Mouse (Mus musculus): ENCODE data around the gene Pknox1. TPM values are rescaled to one million over a fixed set of nuclear protein-coding genes. Genes with fewer than 3 reads are reported as not detected.
A peak's percentile ranks its signal among the peaks of the same experiment; 100 is the strongest.

The Pknox1 gene
- polyA plus RNA-seq, 1 experiment from 2014 or later = 22.7 TPM

DNA sequence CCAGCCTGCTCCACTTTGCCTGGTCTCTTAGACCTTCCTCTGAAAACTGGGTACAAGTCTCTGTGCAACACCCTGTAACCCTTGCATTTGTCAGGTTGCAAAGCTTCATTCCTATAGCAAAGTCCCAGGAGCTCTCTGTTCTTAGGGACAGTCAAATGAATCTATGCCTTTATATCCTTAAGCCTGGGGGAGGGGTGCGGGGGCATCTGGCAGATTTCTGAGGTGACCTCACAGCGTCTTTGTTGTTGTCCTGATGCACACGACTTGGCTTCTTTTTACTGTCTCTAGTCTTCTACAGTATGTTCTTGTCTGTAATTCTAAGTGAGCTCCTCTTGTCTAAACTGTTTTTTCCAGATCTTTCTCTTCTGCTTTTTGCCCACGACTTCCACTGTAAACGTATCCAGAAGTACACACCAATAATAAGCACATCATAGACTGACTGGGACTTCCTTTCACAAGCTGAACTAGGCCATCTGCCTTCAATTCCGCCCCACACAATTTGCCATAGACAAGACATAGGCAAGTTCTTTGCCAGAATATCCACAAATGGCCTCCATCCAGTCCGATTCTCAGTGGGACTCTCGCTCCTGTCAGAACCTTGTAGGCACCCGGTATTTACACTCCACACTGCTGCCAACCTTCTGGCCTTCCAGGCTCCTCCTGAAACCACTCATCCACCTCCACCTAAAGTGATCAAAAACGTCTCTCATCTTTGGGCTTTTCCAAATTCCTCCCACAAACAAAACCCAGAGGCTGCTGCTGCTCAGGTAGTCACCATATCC, 12.1 kb downstream of the Pknox1 start:
- peaks cover 11% of the 10 kb centered on the region for H3K4me1 ChIP-seq (ENCODE audit: control insufficient read depth, insufficient read depth, low read length)
- ATAC-seq (ENCODE audit: low FRiP score) (no peak), DNase-seq (ENCODE audit: low spot score, missing footprints) (no peak)
- H3K27ac ChIP-seq (ENCODE audit: low read depth, low read length) = no peak overlapping the region
- H3K27me3 ChIP-seq (ENCODE audit: control insufficient read depth, insufficient read depth, low read length) = no peaks in the 10 kb centered on the region
- H3K4me3 ChIP-seq (ENCODE audit: low read depth, low read length) = no peak overlapping the region
- WGBS = 86% methylated on average over 10 of the region's 10 CpGs
- H3K9me3 ChIP-seq (ENCODE audit: control insufficient read depth, low read length) = no peaks in the 10 kb centered on the region
- no peak overlapping the region for H3K9ac ChIP-seq (ENCODE audit: low read length)
- no peak overlapping the region for H3K4me2 ChIP-seq
- H3K36me3 ChIP-seq (ENCODE audit: control insufficient read depth, insufficient read depth, low read length) = no peaks in the 10 kb centered on the region

DNA sequence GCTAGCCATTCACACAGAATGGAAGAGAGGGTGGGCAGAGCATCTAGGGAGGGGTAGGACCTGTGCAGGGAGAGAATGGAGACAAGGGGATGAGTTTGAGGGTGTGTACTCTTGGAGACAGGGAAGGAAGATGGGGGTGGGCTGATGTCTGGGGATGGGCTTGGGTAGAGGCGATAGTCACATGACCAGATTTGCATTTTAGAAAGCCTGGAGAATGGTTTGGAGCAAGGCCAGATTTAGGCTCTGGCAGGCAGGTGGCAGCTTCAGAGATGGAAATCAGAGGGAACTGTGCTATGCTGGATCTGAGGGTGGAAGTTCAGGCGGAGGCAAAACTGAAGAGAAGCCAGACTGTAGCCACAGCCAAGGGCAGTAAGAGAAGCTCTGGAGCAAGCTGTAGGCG, 15.8 kb downstream of the Pknox1 start:
- WGBS = 54% methylated on average over 3 of the region's 3 CpGs
- Histone ChIP-seq H3K27me3 (ENCODE audit: control insufficient read depth, insufficient read depth, low read length) (no peaks in the 10 kb centered on the region), H3K9ac (ENCODE audit: low read length) (no peak overlapping the region), H3K36me3 (ENCODE audit: control insufficient read depth, insufficient read depth, low read length) (no peaks in the 10 kb centered on the region), H3K4me2 (no peak overlapping the region), H3K9me3 (ENCODE audit: control insufficient read depth, low read length) (no peaks in the 10 kb centered on the region), H3K27ac (ENCODE audit: low read depth, low read length) (no peak overlapping the region), H3K4me3 (ENCODE audit: low read depth, low read length) (no peak overlapping the region), H3K4me1 (ENCODE audit: control insufficient read depth, insufficient read depth, low read length) (peaks cover 11% of the 10 kb centered on the region)
- ATAC-seq (ENCODE audit: low FRiP score) (peak; percentile 40; the same call in 1 of the 2 replicates), DNase-seq (ENCODE audit: low spot score, missing footprints) (no peak)

DNA sequence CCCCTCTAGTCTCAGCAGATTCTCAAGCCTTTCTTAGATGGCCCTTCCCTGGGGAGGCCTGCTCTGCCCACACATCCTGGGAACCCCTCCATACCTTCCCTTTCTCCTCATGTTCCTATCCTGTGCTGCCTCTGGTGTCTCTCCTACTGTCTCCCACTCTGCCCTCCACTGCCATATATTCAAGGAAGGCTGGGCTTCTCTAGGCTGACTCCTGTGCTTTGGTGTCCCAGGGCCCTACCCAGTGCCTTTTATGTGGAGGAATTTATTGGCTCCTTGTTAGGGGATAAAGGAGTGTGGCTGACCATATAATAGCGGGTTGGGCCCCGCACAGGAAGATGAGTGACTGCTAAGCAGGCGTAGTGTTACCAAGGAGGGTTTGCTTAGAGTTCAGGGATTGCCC, 18.7 kb downstream of the Pknox1 start:
- Histone ChIP-seq H3K4me3 (ENCODE audit: low read depth, low read length) (no peak overlapping the region), H3K4me2 (no peak overlapping the region), H3K9me3 (ENCODE audit: control insufficient read depth, low read length) (no peaks in the 10 kb centered on the region), H3K36me3 (ENCODE audit: control insufficient read depth, insufficient read depth, low read length) (no peaks in the 10 kb centered on the region), H3K9ac (ENCODE audit: low read length) (no peak overlapping the region), H3K4me1 (ENCODE audit: control insufficient read depth, insufficient read depth, low read length) (peaks cover 11% of the 10 kb centered on the region), H3K27ac (ENCODE audit: low read depth, low read length) (no peak overlapping the region), H3K27me3 (ENCODE audit: control insufficient read depth, insufficient read depth, low read length) (no peaks in the 10 kb centered on the region)
- WGBS = 75% methylated on average over 3 of the region's 3 CpGs
- DNase-seq (ENCODE audit: low spot score, missing footprints) (no peak), ATAC-seq (ENCODE audit: low FRiP score) (no peak)

DNA sequence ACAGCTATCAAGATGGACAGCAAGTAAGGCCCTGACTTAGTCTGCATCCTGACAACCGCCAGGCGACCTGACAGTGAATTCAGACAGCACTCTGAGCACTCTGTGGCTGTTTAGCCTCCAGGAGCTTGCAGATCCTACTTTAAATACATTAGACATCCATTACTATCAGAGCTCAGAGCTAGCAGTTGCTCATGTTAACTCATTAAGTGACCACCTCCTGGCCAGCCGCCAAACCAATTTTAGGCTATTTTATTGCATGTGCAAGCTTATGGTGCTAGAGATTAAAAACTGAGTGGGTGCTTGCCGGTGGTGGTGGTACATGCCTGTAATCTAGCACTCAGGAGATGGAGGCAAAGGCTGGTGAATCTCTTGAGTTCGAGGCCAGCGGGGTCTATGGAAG, 19.2 kb downstream of the Pknox1 start:
- DNase-seq (ENCODE audit: low spot score, missing footprints) (no peak), ATAC-seq (ENCODE audit: low FRiP score) (no peak)
- WGBS = 91% methylated on average over 6 of the region's 6 CpGs
- H3K4me1 ChIP-seq (ENCODE audit: control insufficient read depth, insufficient read depth, low read length) = peaks cover 11% of the 10 kb centered on the region
- no peak overlapping the region for H3K27ac ChIP-seq (ENCODE audit: low read depth, low read length)
- H3K27me3 ChIP-seq (ENCODE audit: control insufficient read depth, insufficient read depth, low read length) = no peaks in the 10 kb centered on the region
- H3K9ac ChIP-seq (ENCODE audit: low read length) = no peak overlapping the region
- H3K36me3 ChIP-seq (ENCODE audit: control insufficient read depth, insufficient read depth, low read length) = no peaks in the 10 kb centered on the region
- no peaks in the 10 kb centered on the region for H3K9me3 ChIP-seq (ENCODE audit: control insufficient read depth, low read length)
- no peak overlapping the region for H3K4me3 ChIP-seq (ENCODE audit: low read depth, low read length)
- no peak overlapping the region for H3K4me2 ChIP-seq

DNA sequence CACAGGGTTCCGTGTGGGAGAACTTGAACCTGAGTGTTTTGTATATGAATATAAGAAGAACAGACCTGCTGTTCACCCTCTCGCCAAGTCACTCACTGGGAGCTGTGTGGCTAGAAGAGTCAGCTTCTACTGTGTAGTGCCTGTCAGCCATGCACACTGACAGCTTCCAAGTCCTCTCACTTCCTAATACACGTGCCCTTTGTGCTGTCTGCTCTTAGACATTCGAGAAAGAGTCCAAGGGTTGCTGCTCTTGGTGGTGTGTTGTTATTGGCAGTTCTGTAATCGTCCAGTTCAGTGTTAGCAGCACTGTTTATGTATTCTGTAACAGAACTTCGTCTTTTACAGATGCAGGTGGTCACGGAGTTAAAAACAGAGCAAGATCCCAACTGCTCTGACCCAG, 23.6 kb downstream of the Pknox1 start:
- Histone ChIP-seq H3K9me3 (ENCODE audit: control insufficient read depth, low read length) (no peaks in the 10 kb centered on the region), H3K4me2 (no peak overlapping the region), H3K9ac (ENCODE audit: low read length) (no peak overlapping the region), H3K27me3 (ENCODE audit: control insufficient read depth, insufficient read depth, low read length) (no peaks in the 10 kb centered on the region), H3K36me3 (ENCODE audit: control insufficient read depth, insufficient read depth, low read length) (peaks cover 3% of the 10 kb centered on the region; the same call in 1 of the 2 replicates), H3K4me3 (ENCODE audit: low read depth, low read length) (no peak overlapping the region), H3K27ac (ENCODE audit: low read depth, low read length) (no peak overlapping the region), H3K4me1 (ENCODE audit: control insufficient read depth, insufficient read depth, low read length) (no peaks in the 10 kb centered on the region)
- DNase-seq (ENCODE audit: low spot score, missing footprints) = no peak
- ATAC-seq (ENCODE audit: low FRiP score) = no peak
- 83% methylated on average over 7 of the region's 7 CpGs for WGBS

DNA sequence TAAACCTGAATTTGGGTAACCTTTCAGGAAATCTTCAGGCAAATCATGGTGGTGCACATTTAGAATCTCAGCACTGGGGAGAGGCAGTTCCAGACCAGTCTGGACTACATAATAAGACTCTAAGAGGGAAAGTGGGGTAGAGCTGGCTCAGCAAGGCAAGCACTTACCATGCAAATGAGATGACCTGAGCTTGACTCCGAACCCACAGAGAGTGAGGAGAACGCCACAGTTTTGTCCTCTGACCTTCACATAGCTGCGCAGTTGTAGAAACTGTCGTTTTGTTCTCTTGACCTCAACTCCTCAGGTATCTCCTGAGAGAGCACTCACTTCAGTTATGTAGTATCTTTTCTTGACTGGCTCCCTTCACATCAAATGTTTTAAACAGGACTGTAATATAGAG, 24.2 kb downstream of the Pknox1 start:
- WGBS = 93% methylated on average over 4 of the region's 4 CpGs
- Histone ChIP-seq H3K27ac (ENCODE audit: low read depth, low read length) (no peak overlapping the region), H3K4me2 (no peak overlapping the region), H3K9ac (ENCODE audit: low read length) (no peak overlapping the region), H3K36me3 (ENCODE audit: control insufficient read depth, insufficient read depth, low read length) (peaks cover 3% of the 10 kb centered on the region; the same call in 1 of the 2 replicates), H3K4me1 (ENCODE audit: control insufficient read depth, insufficient read depth, low read length) (no peaks in the 10 kb centered on the region), H3K9me3 (ENCODE audit: control insufficient read depth, low read length) (no peaks in the 10 kb centered on the region), H3K27me3 (ENCODE audit: control insufficient read depth, insufficient read depth, low read length) (no peaks in the 10 kb centered on the region), H3K4me3 (ENCODE audit: low read depth, low read length) (no peak overlapping the region)
- no peak for ATAC-seq (ENCODE audit: low FRiP score)
- no peak for DNase-seq (ENCODE audit: low spot score, missing footprints)

DNA sequence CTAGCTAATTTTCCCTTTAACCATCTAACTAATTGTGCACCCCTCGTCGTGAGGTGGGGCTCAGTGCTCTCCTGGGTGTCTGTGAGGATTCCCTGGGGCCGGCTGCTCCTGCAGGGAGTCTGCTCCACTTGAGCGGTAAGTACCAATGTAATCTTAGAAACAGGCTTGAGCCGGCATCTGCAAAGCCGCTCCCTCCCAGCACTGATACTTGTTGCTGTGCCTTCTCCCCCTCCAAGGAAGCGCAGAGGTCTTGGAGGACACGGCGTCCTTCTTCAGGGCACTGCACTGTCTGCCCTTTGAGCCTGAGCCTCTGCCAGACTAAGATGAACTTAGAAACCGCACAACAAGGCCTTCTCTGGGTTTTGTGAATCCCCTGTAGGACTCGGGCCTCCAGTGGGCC, 26.3 kb downstream of the Pknox1 start:
- H3K9me3 ChIP-seq (ENCODE audit: control insufficient read depth, low read length) = no peaks in the 10 kb centered on the region
- H3K27ac ChIP-seq (ENCODE audit: low read depth, low read length) = no peak overlapping the region
- 81% methylated on average over 11 of the region's 11 CpGs for WGBS
- ATAC-seq (ENCODE audit: low FRiP score) (no peak), DNase-seq (ENCODE audit: low spot score, missing footprints) (no peak)
- no peak overlapping the region for H3K9ac ChIP-seq (ENCODE audit: low read length)
- H3K27me3 ChIP-seq (ENCODE audit: control insufficient read depth, insufficient read depth, low read length) = no peaks in the 10 kb centered on the region
- peaks cover 3% of the 10 kb centered on the region; the same call in 1 of the 2 replicates for H3K36me3 ChIP-seq (ENCODE audit: control insufficient read depth, insufficient read depth, low read length)
- no peak overlapping the region for H3K4me2 ChIP-seq
- no peaks in the 10 kb centered on the region for H3K4me1 ChIP-seq (ENCODE audit: control insufficient read depth, insufficient read depth, low read length)
- H3K4me3 ChIP-seq (ENCODE audit: low read depth, low read length) = no peak overlapping the region

DNA sequence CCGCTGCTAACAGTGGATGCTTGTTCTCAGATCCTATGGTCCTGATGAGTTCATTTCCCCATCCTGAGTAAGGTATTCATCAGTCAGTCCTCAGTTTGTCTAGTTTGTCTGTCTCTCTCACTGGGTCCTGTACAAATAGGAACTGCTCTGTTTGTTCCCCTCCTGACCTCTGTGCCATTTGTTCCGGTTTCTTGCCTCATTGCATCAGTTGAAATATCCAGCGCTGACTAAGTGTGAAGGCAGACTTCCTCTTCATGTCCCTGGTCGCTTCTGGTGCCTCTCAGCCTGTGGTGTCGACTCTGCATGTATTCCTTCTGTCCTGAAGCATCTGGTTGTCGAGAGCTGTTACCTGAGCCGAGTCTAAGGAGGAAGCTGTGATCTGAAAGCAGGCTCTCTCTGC, 30.1 kb downstream of the Pknox1 start:
- Histone ChIP-seq H3K4me2 (no peak overlapping the region), H3K4me3 (ENCODE audit: low read depth, low read length) (no peak overlapping the region), H3K27ac (ENCODE audit: low read depth, low read length) (no peak overlapping the region), H3K9me3 (ENCODE audit: control insufficient read depth, low read length) (no peaks in the 10 kb centered on the region), H3K4me1 (ENCODE audit: control insufficient read depth, insufficient read depth, low read length) (no peaks in the 10 kb centered on the region), H3K36me3 (ENCODE audit: control insufficient read depth, insufficient read depth, low read length) (peaks cover 3% of the 10 kb centered on the region; the same call in 1 of the 2 replicates), H3K27me3 (ENCODE audit: control insufficient read depth, insufficient read depth, low read length) (no peaks in the 10 kb centered on the region), H3K9ac (ENCODE audit: low read length) (no peak overlapping the region)
- DNase-seq (ENCODE audit: low spot score, missing footprints) (no peak), ATAC-seq (ENCODE audit: low FRiP score) (no peak)
- WGBS = 90% methylated on average over 7 of the region's 7 CpGs

DNA sequence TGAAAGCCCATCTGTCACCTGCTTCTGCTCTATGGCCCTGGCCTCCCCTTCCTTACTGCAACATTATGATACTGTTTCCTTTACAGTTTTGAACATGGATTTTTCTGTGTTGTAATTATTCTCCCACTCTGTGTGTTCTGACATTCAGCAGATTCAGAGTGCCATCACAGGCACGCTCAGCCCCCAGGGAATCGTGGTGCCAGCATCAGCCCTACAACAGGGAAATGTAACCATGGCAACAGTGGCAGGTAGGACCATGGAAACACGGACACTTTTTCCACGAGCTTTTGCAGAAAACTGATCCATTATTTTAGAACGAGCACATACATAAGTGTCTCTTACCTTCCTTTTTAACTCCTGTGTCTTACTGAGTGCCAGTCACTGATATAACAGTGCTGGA, 30.5 kb downstream of the Pknox1 start:
- H3K36me3 ChIP-seq (ENCODE audit: control insufficient read depth, insufficient read depth, low read length) = peaks cover 3% of the 10 kb centered on the region; the same call in 1 of the 2 replicates

More for the DNA sequence above, 30.5 kb downstream of the Pknox1 start:
- no peak overlapping the region for H3K27ac ChIP-seq (ENCODE audit: low read depth, low read length)
- DNase-seq (ENCODE audit: low spot score, missing footprints) (no peak), ATAC-seq (ENCODE audit: low FRiP score) (no peak)
- H3K4me2 ChIP-seq = no peak overlapping the region
- no peak overlapping the region for H3K9ac ChIP-seq (ENCODE audit: low read length)
- no peaks in the 10 kb centered on the region for H3K9me3 ChIP-seq (ENCODE audit: control insufficient read depth, low read length)
- WGBS = 86% methylated on average over 5 of the region's 5 CpGs
- H3K27me3 ChIP-seq (ENCODE audit: control insufficient read depth, insufficient read depth, low read length) = no peaks in the 10 kb centered on the region
- no peaks in the 10 kb centered on the region for H3K4me1 ChIP-seq (ENCODE audit: control insufficient read depth, insufficient read depth, low read length)
- no peak overlapping the region for H3K4me3 ChIP-seq (ENCODE audit: low read depth, low read length)

Measured in midbrain, embryonic 11.5 days (tissue).